Mouse (Mus musculus): ENCODE data around the gene D5Ertd577e. TPM values are rescaled to one million over a fixed set of nuclear protein-coding genes. Genes with fewer than 3 reads are reported as not detected.

D5Ertd577e gene
- polyA plus RNA-seq (2017; shearing (Covaris generic)) = not detected

DNA sequence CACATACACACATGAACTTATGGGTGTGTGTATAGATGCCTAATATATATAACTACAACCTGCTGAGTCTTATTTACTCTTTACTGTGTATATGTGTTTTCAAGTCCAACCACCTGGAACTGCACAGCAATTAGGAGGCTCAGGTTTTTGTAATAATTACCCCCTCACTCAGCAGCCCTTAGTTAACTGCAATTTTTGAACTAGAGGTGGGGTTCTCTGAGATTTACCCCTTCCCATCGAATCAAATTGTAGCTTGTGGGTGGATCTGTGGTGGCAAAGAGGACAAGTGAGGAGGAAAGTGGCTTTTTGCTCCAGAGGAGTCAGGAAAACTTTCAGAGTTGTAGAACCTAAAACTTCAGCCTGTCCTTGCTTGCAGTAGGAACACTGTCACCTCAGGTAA lies at the start of gene D5Ertd577e:
D5Ertd577e (plus strand) TSS at position 301 of the 400 bp plus-strand sequence.

GRCm38 (mm10) chr5:95510458-95510857 lies 53.9 kb downstream of the D5Ertd577e start, which contains the start of gene Gm3286:
Gene Gm3286, plus strand, starts transcription at chr5:95510758.

Other genes starting within 250 kb of the D5Ertd577e start
- not detected for gene Gm10424, start 184.0 kb upstream of the D5Ertd577e start, polyA plus RNA-seq (2017; shearing (Covaris generic))
- under 1 TPM in 1 of 2 experiments, not detected in 1; 0.43 TPM for gene Gm3259, start 150.9 kb upstream of the D5Ertd577e start, polyA plus RNA-seq (2017; shearing (Covaris generic))
- not detected for gene Gm3286, start 54.0 kb downstream of the D5Ertd577e start, polyA plus RNA-seq (2017; shearing (Covaris generic))
- not detected for gene Gm7971, start 138.1 kb downstream of the D5Ertd577e start, polyA plus RNA-seq (2017; shearing (Covaris generic))